Mouse (Mus musculus) spleen, postnatal 10 days (tissue): ENCODE data around the gene Smo.

Experiments used
- DNase-seq, 2 experiments: peaks; one replicate each; pipeline ENCODE4 v3.0.0; 2021 to 2022; ENCODE audit warnings: low spot score in 2 of 2

Smo gene

GRCm38 (mm10) chr6:29775609-29776008 lies 40.3 kb downstream of the Smo start:
- DNase-seq = no peak

- DNase-seq = no peak
Measured at GRCm38 (mm10) chr6:29776542-29777237, 41.4 kb downstream of the Smo start.

GRCm38 (mm10) chr6:29777238-29777555 lies 41.9 kb downstream of the Smo start:
- DNase-seq = no peak

GRCm38 (mm10) chr6:29780082-29780481 lies 44.8 kb downstream of the Smo start:
- DNase-seq = no peak

GRCm38 (mm10) chr6:29780571-29780970 lies 45.3 kb downstream of the Smo start:
- no peak for DNase-seq

GRCm38 (mm10) chr6:29782239-29782638 lies 46.9 kb downstream of the Smo start:
- DNase-seq = no peak

- DNase-seq = no peak
Measured at GRCm38 (mm10) chr6:29783960-29784359, 48.7 kb downstream of the Smo start.

GRCm38 (mm10) chr6:29784413-29785021 lies 49.2 kb downstream of the Smo start:
- no peak for DNase-seq

GRCm38 (mm10) chr6:29785759-29786158 lies 50.5 kb downstream of the Smo start:
- no peak for DNase-seq

- no peak for DNase-seq
Measured at GRCm38 (mm10) chr6:29788779-29789350, 53.6 kb downstream of the Smo start.

GRCm38 (mm10) chr6:29790014-29790698 lies 54.9 kb downstream of the Smo start:
- no peak for DNase-seq

- no peak for DNase-seq
Measured at GRCm38 (mm10) chr6:29793520-29793919, 58.2 kb downstream of the Smo start.

GRCm38 (mm10) chr6:29794582-29794981 lies 59.3 kb downstream of the Smo start:
- no peak for DNase-seq

GRCm38 (mm10) chr6:29802979-29803378 lies 67.7 kb downstream of the Smo start:
- DNase-seq = no peak

GRCm38 (mm10) chr6:29804006-29804405 lies 68.7 kb downstream of the Smo start:
- no peak for DNase-seq

- no peak for DNase-seq
Measured at GRCm38 (mm10) chr6:29805381-29805780, 70.1 kb downstream of the Smo start.
